33 mouse cellular contexts compared by ENCODE assay signal in genomic region chr19:28569856-28570255, GRCm38 (mm10).
DNase-seq lines count a peak whose midpoint lies in the region; ATAC-seq lines count a peak whose summit lies in the region.
"Had no signal": no experiment of that assay in that cellular context is flagged by ENCODE, and none has a peak within 500 bp of the region (broad histone marks: within the 10 kb centered on the region; RNA-seq: fewer than 3 reads in every experiment).

No protein-coding gene starts in this region.

- peaks cover 20% of the 10 kb centered on the region for H3K4me1 ChIP-seq in kidney, embryonic 15.5 days
- H3K4me1 ChIP-seq: heart, embryonic 12.5 days; liver, embryonic 15.5 days had no signal

- intact Hi-C loops in left cerebral cortex, postnatal 4 days (cut with DNase I) = no loop called here

- no peaks in the 10 kb centered on the region for H3K36me3 ChIP-seq in kidney, embryonic 15.5 days
- H3K36me3 ChIP-seq: embryonic facial prominence, embryonic 12.5 days; G1E; heart, embryonic 12.5 days; hindbrain, embryonic 15.5 days; limb, embryonic 10.5 days; limb, embryonic 15.5 days; liver, embryonic 15.5 days; neural tube, embryonic 15.5 days had no signal

- no peaks in the 10 kb centered on the region for H3K9me3 ChIP-seq in kidney, embryonic 15.5 days (replicated peaks)
- H3K9me3 ChIP-seq: embryonic facial prominence, embryonic 12.5 days; G1E; heart, embryonic 12.5 days; hindbrain, embryonic 15.5 days; limb, embryonic 10.5 days; limb, embryonic 15.5 days; liver, embryonic 15.5 days; neural tube, embryonic 15.5 days had no signal

- no peaks in the 10 kb centered on the region for H3K27me3 ChIP-seq in kidney, embryonic 15.5 days
- H3K27me3 ChIP-seq: heart, embryonic 12.5 days; hindbrain, embryonic 15.5 days; limb, embryonic 15.5 days; liver, embryonic 15.5 days; Patski had no signal

- DNase-seq in adrenal gland, adult 2 months = peak; percentile 25
- no peak for DNase-seq in adrenal gland, adult 18-20 months (ENCODE audit: low spot score in 2 of 2)
- peak; percentile 59 for DNase-seq in kidney, adult 18-20 months
- DNase-seq in 3T3-L1 (ENCODE audit: low read depth, low spot score) = peak; percentile 15
- peak; percentile 57 for DNase-seq in kidney, postnatal 10 days
- DNase-seq in urinary bladder, adult 2 months (ENCODE audit: low spot score) = no peak
- no peak for DNase-seq in left cerebral cortex, postnatal 4 days
- DNase-seq: cerebellum, adult 11-12 months; cerebellum, adult 9-11 months; embryo, embryonic 11 days; gastrocnemius, postnatal 25 days; heart, adult 18-20 months; layer of hippocampus, postnatal 36 days; lung, embryonic 14.5 days; lung, postnatal 14 days; midbrain, embryonic 14.5 days; right cerebral cortex, adult 18-20 months; spleen, adult 18-20 months; thymus, adult 18-20 months; thymus, postnatal 36 days had no signal

- ATAC-seq in kidney, embryonic 15.5 days (replicated peaks; ENCODE audit: low FRiP score) = no peak
- ATAC-seq: forebrain, embryonic 14.5 days; inflammation-experienced regulatory T-cells, adult 6 months; Patski had no signal

- no peak overlapping the region for H3K4me2 ChIP-seq in kidney, embryonic 15.5 days
- H3K4me2 ChIP-seq: embryonic facial prominence, embryonic 12.5 days; heart, embryonic 12.5 days; hindbrain, embryonic 15.5 days; limb, embryonic 15.5 days; liver, embryonic 15.5 days; lung, embryonic 14.5 days; neural tube, embryonic 15.5 days had no signal

- no peak overlapping the region; the same call in 1 of the 2 replicates for H3K27ac ChIP-seq in kidney, embryonic 15.5 days
- H3K27ac ChIP-seq: embryonic facial prominence, embryonic 12.5 days; hindbrain, embryonic 15.5 days; kidney, postnatal 0 days; limb, embryonic 10.5 days; limb, embryonic 15.5 days; liver, embryonic 15.5 days; neural tube, embryonic 15.5 days had no signal

- H3K9ac ChIP-seq in kidney, embryonic 15.5 days = no peak overlapping the region
- H3K9ac ChIP-seq: embryonic facial prominence, embryonic 12.5 days; heart, embryonic 12.5 days; hindbrain, embryonic 15.5 days; limb, embryonic 15.5 days; liver, embryonic 15.5 days; lung, embryonic 14.5 days; neural tube, embryonic 15.5 days had no signal

- 39% methylated on average over 3 of the region's 3 CpGs for WGBS in kidney, embryonic 15.5 days

- no peak overlapping the region for H3K4me3 ChIP-seq in kidney, embryonic 15.5 days (replicated peaks)
- H3K4me3 ChIP-seq: embryonic facial prominence, embryonic 12.5 days; heart, embryonic 12.5 days; hindbrain, embryonic 15.5 days; limb, embryonic 10.5 days; limb, embryonic 15.5 days; liver, embryonic 15.5 days; neural tube, embryonic 15.5 days had no signal

Comparison
In these comparisons a context has a peak if more than half of its experiments do, and no peak if none do; other contexts are left out.
1. DNase-seq: peak in adrenal gland, adult 2 months (single experiment), kidney, adult 18-20 months (single experiment), 3T3-L1 (single experiment) and kidney, postnatal 10 days (single experiment); none in adrenal gland, adult 18-20 months (0 of 2), urinary bladder, adult 2 months (single experiment) and left cerebral cortex, postnatal 4 days (single experiment).